Mouse (Mus musculus) gastrocnemius, postnatal 14 days (tissue): ENCODE measurements around the gene Slc32a1. TPM values are rescaled to one million over a fixed set of nuclear protein-coding genes. Genes with fewer than 3 reads are reported as not detected.

Source experiments
- DNase-seq: peaks from one replicate; pipeline ENCODE4 v3.0.0; 2021; ENCODE audit warnings: mixed read lengths
- intact Hi-C: fragments of 180-260 bp; cut with DNase I; formaldehyde crosslinking; loops from one replicate; pipeline ENCODE4 v1.15.1; 2025; ENCODE audit warnings: low total_unique reads
- total RNA-seq, 2 experiments: library from RNA; stranded (reverse); gene quantifications; 2 replicates each; pipeline ENCODE4 v1.2.3; 2021

Slc32a1 gene
- total RNA-seq, 2 experiments from 2014 or later, result not detected

GRCm38 (mm10) chr2:158611726-158612670 is 1.4 kb downstream of the Slc32a1 start:
- intact Hi-C loops, result no loop called here
- no peak for DNase-seq

- no peak for DNase-seq
- intact Hi-C loops, result no loop called here
These were observed 2.2 kb downstream of the Slc32a1 start for GRCm38 (mm10) chr2:158612671-158613250.

GRCm38 (mm10) chr2:158613541-158614417 is 3.2 kb downstream of the Slc32a1 start:
- intact Hi-C loops, result no loop called here

GRCm38 (mm10) chr2:158614418-158614955 is 3.9 kb downstream of the Slc32a1 start:
- no peak for DNase-seq
- intact Hi-C loops, result no loop called here

More at GRCm38 (mm10) chr2:158613541-158614417, 3.2 kb downstream of the Slc32a1 start:
- DNase-seq, result peak; percentile 28

- intact Hi-C loops, result no loop called here
- no peak for DNase-seq
These were observed 4.7 kb downstream of the Slc32a1 start for GRCm38 (mm10) chr2:158615161-158615680.

- intact Hi-C loops, result no loop called here
- DNase-seq, result no peak
These were observed 5.1 kb downstream of the Slc32a1 start for GRCm38 (mm10) chr2:158615702-158616101.

GRCm38 (mm10) chr2:158616296-158616695 is 5.7 kb downstream of the Slc32a1 start:
- intact Hi-C loops, result no loop called here
- no peak for DNase-seq

- intact Hi-C loops, result no loop called here
- DNase-seq, result no peak
These were observed 6.2 kb downstream of the Slc32a1 start for GRCm38 (mm10) chr2:158616790-158617189.

GRCm38 (mm10) chr2:158624718-158625222 is 14.2 kb downstream of the Slc32a1 start, which contains the start of gene Actr5:
Actr5 (plus strand) TSS chr2:158624888.
- peak; percentile 94 for DNase-seq
- intact Hi-C loops, result no loop called here

GRCm38 (mm10) chr2:158625231-158625630 is 14.7 kb downstream of the Slc32a1 start:
- intact Hi-C loops, result no loop called here
- no peak for DNase-seq

- intact Hi-C loops, result no loop called here
These were observed 15.1 kb downstream of the Slc32a1 start for GRCm38 (mm10) chr2:158625697-158626096.

GRCm38 (mm10) chr2:158628858-158629257 is 18.3 kb downstream of the Slc32a1 start:
- no peak for DNase-seq
- intact Hi-C loops, result no loop called here

More at GRCm38 (mm10) chr2:158625697-158626096, 15.1 kb downstream of the Slc32a1 start:
- no peak for DNase-seq

GRCm38 (mm10) chr2:158629414-158629813 is 18.8 kb downstream of the Slc32a1 start:
- intact Hi-C loops, result no loop called here
- DNase-seq, result no peak

- DNase-seq, result no peak
- intact Hi-C loops, result no loop called here
These were observed 21.3 kb downstream of the Slc32a1 start for GRCm38 (mm10) chr2:158631873-158632272.

- peak; percentile 43 for DNase-seq
- intact Hi-C loops, result loop anchor here (2.0 kb wide), 1 partner anchor 95 kb away; no protein-coding TSS in a partner anchor
These were observed 31.3 kb downstream of the Slc32a1 start for GRCm38 (mm10) chr2:158641869-158642268.

- intact Hi-C loops, result no loop called here
These were observed 32.0 kb downstream of the Slc32a1 start for GRCm38 (mm10) chr2:158642587-158642986.

GRCm38 (mm10) chr2:158643791-158644190 is 33.2 kb downstream of the Slc32a1 start:
- intact Hi-C loops, result no loop called here
- DNase-seq, result no peak

More at GRCm38 (mm10) chr2:158642587-158642986, 32.0 kb downstream of the Slc32a1 start:
- DNase-seq, result no peak

- intact Hi-C loops, result no loop called here
- DNase-seq, result no peak
These were observed 40.8 kb downstream of the Slc32a1 start for GRCm38 (mm10) chr2:158651159-158651908.
